Mouse (Mus musculus): ENCODE data around the gene Tdrd1. TPM values are rescaled to one million over a fixed set of nuclear protein-coding genes. Genes with fewer than 3 reads are reported as not detected.
A peak's percentile ranks its signal among the peaks of the same experiment; 100 is the strongest.

Tdrd1 gene
- polyA plus RNA-seq, 1 experiment = 67.1 TPM

GRCm38 (mm10) chr19:56908472-56909270 is 82.7 kb downstream of the Tdrd1 start:
- H3K27ac ChIP-seq (ENCODE audit: control insufficient read depth, insufficient read depth, low read depth, low read length) = no peak overlapping the region

GRCm38 (mm10) chr19:56910561-56910960 is 84.6 kb downstream of the Tdrd1 start:
- no peak overlapping the region for H3K4me3 ChIP-seq (ENCODE audit: control insufficient read depth, low read depth, low read length)

More at GRCm38 (mm10) chr19:56908472-56909270, 82.7 kb downstream of the Tdrd1 start:
- no peaks in the 10 kb centered on the region for H3K4me1 ChIP-seq (ENCODE audit: control insufficient read depth, insufficient read depth, low read length)
- no peaks in the 10 kb centered on the region for H3K27me3 ChIP-seq (ENCODE audit: control insufficient read depth, insufficient read depth, low read length)
- H3K4me3 ChIP-seq (ENCODE audit: control insufficient read depth, low read depth, low read length) = no peak overlapping the region
- H3K36me3 ChIP-seq (ENCODE audit: control insufficient read depth, insufficient read depth, low read length) = no peaks in the 10 kb centered on the region
- no peak for TF ChIP-seq POLR2A (IDR thresholded peaks at IDR 0.05; ENCODE audit: control insufficient read depth, low read depth, low read length)
- peak; percentile 56; the same call in 1 of the 2 replicates for TF ChIP-seq CTCF (IDR thresholded peaks at IDR 0.05; ENCODE audit: control insufficient read depth, insufficient read depth, insufficient replicate concordance, low read depth, low read length)

GRCm38 (mm10) chr19:56913761-56914160 is 87.8 kb downstream of the Tdrd1 start:
- TF ChIP-seq POLR2A (IDR thresholded peaks at IDR 0.05; ENCODE audit: control insufficient read depth, low read depth, low read length) = no peak
- TF ChIP-seq CTCF (IDR thresholded peaks at IDR 0.05; ENCODE audit: control insufficient read depth, insufficient read depth, insufficient replicate concordance, low read depth, low read length) = no peak
- H3K4me3 ChIP-seq (ENCODE audit: control insufficient read depth, low read depth, low read length) = no peak overlapping the region
- H3K36me3 ChIP-seq (ENCODE audit: control insufficient read depth, insufficient read depth, low read length) = no peaks in the 10 kb centered on the region
- H3K4me1 ChIP-seq (ENCODE audit: control insufficient read depth, insufficient read depth, low read length) = peaks cover 5% of the 10 kb centered on the region
- no peaks in the 10 kb centered on the region for H3K27me3 ChIP-seq (ENCODE audit: control insufficient read depth, insufficient read depth, low read length)
- no peak overlapping the region for H3K27ac ChIP-seq (ENCODE audit: control insufficient read depth, insufficient read depth, low read depth, low read length)

More at GRCm38 (mm10) chr19:56910561-56910960, 84.6 kb downstream of the Tdrd1 start:
- no peaks in the 10 kb centered on the region for H3K36me3 ChIP-seq (ENCODE audit: control insufficient read depth, insufficient read depth, low read length)
- no peak for TF ChIP-seq CTCF (IDR thresholded peaks at IDR 0.05; ENCODE audit: control insufficient read depth, insufficient read depth, insufficient replicate concordance, low read depth, low read length)
- H3K27ac ChIP-seq (ENCODE audit: control insufficient read depth, insufficient read depth, low read depth, low read length) = no peak overlapping the region
- no peaks in the 10 kb centered on the region for H3K4me1 ChIP-seq (ENCODE audit: control insufficient read depth, insufficient read depth, low read length)
- no peaks in the 10 kb centered on the region for H3K27me3 ChIP-seq (ENCODE audit: control insufficient read depth, insufficient read depth, low read length)

GRCm38 (mm10) chr19:56914658-56915057 is 88.6 kb downstream of the Tdrd1 start:
- Histone ChIP-seq H3K27me3 (ENCODE audit: control insufficient read depth, insufficient read depth, low read length) (no peaks in the 10 kb centered on the region), H3K4me3 (ENCODE audit: control insufficient read depth, low read depth, low read length) (no peak overlapping the region), H3K4me1 (ENCODE audit: control insufficient read depth, insufficient read depth, low read length) (peaks cover 5% of the 10 kb centered on the region), H3K27ac (ENCODE audit: control insufficient read depth, insufficient read depth, low read depth, low read length) (no peak overlapping the region), H3K36me3 (ENCODE audit: control insufficient read depth, insufficient read depth, low read length) (no peaks in the 10 kb centered on the region)
- TF ChIP-seq POLR2A (IDR thresholded peaks at IDR 0.05; ENCODE audit: control insufficient read depth, low read depth, low read length) = no peak
- TF ChIP-seq CTCF (IDR thresholded peaks at IDR 0.05; ENCODE audit: control insufficient read depth, insufficient read depth, insufficient replicate concordance, low read depth, low read length) = no peak

- Histone ChIP-seq H3K36me3 (ENCODE audit: control insufficient read depth, insufficient read depth, low read length) (no peaks in the 10 kb centered on the region), H3K4me3 (ENCODE audit: control insufficient read depth, low read depth, low read length) (no peak overlapping the region), H3K27me3 (ENCODE audit: control insufficient read depth, insufficient read depth, low read length) (no peaks in the 10 kb centered on the region), H3K27ac (ENCODE audit: control insufficient read depth, insufficient read depth, low read depth, low read length) (no peak overlapping the region), H3K4me1 (ENCODE audit: control insufficient read depth, insufficient read depth, low read length) (peaks cover 5% of the 10 kb centered on the region)
- TF ChIP-seq CTCF (IDR thresholded peaks at IDR 0.05; ENCODE audit: control insufficient read depth, insufficient read depth, insufficient replicate concordance, low read depth, low read length) = no peak
Measured at GRCm38 (mm10) chr19:56915084-56915483, 89.1 kb downstream of the Tdrd1 start.

Other genes with a start within 250 kb of the Tdrd1 start
- 1.2 and 1.4 TPM in 2 replicates for gene Adrb1, start 104.0 kb upstream of the Tdrd1 start, polyA plus RNA-seq (2012; rRNA removed)
- 13.5 and 14.2 TPM in 2 replicates for gene Ccdc186, start 4.0 kb upstream of the Tdrd1 start, polyA plus RNA-seq (2012; rRNA removed)
- 0.42 and 0.87 TPM in 2 replicates for gene Vwa2, start 48.0 kb downstream of the Tdrd1 start, polyA plus RNA-seq (2012; rRNA removed)
- 0.51 and 0.87 TPM in 2 replicates for gene Afap1l2, start 182.0 kb downstream of the Tdrd1 start, polyA plus RNA-seq (2012; rRNA removed)

Measured in testis, adult 2 months (tissue).